Mouse (Mus musculus): ENCODE results near the gene Cdkn2aipnl.

Gene Cdkn2aipnl

DNA sequence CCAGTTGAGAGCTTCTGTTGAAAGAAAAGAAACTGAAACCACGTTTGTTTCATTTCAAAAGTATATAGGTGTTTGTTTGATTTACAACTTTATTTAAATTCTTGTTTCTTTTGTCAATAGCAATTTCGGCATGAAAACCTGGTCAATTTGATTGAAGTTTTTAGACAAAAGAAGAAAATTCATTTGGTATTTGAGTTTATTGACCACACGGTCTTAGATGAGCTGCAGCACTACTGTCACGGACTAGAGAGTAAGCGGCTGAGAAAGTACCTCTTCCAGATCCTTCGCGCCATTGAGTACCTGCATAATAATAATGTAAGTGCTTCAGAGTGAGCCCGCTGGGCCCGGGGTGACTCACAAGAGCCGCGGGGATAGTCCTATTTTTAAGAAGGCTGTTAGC, 43.5 kb downstream of the Cdkn2aipnl start:
- no peak for DNase-seq

DNA sequence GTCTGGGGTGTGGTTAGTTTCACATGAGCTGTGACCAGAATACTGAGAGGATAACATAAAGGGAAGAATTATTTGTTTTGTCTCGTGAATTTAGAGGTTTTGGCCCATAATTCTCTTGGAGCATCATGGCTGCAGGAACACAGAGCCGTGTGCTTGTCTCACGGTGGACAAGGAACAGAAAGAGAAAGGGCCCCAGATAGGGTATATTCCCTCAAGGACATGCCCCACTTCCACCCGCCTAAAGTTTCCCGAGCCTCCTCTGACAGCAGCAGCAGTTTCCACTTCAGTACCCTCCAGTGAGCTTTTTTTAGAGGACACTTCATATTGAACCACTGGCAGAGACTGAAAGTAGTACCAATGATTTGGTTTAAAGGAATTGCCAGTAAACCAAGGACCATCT, 44.1 kb downstream of the Cdkn2aipnl start:
- DNase-seq = no peak

DNA sequence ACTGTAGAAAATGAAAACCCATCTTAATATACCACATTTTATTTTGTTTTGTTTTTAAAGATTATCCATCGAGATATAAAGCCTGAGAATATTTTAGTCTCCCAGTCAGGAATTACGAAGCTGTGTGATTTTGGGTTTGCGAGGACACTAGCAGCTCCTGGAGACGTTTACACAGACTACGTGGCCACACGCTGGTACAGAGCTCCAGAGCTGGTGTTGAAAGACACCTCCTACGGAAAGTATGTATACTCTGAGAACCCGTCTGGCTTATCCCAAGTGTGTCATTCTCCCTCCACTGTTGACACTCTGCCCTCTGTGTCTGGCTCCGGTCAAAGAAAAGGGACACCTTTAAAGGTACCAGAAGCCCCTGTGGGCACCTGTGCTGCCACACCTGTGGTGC, 50.8 kb downstream of the Cdkn2aipnl start:
- DNase-seq = no peak

Data from lung, postnatal 10 days (tissue).